Mouse (Mus musculus) forebrain, embryonic 11.5 days (tissue): ENCODE measurements around the gene Stn1. TPM values are rescaled to one million over a fixed set of nuclear protein-coding genes. Genes with fewer than 3 reads are reported as not detected.

Experiments
- ATAC-seq: fragments of 200-750 bp; cut with Nextera tagmentation; replicated peaks from 2 replicates; pipeline ENCODE4 v1.8.0; 2017; ENCODE audit warnings: moderate TSS enrichment; ENCODE audit not compliant: low FRiP score
- DNase-seq: peaks from one replicate; pipeline ENCODE4 v3.0.0-alpha.2; 2017; ENCODE audit warnings: low spot score
- H3K27ac ChIP-seq: fragments of 300-500 bp; sonication (generic); 2 replicates; pipeline ENCODE4 v1.5.1; 2014; ENCODE audit warnings: low read depth, low read length
- H3K27me3 ChIP-seq: fragments of 300-500 bp; sonication (generic); 2 replicates; pipeline ENCODE4 v1.6.1; 2014; ENCODE audit warnings: mild to moderate bottlenecking, low read length, mixed read lengths; ENCODE audit not compliant: control insufficient read depth, insufficient read depth
- H3K36me3 ChIP-seq: fragments of 300-500 bp; sonication (generic); 2 replicates; pipeline ENCODE4 v1.6.1; 2014; ENCODE audit warnings: mild to moderate bottlenecking, low read length, moderate library complexity, mixed read lengths; ENCODE audit not compliant: control insufficient read depth, insufficient read depth
- H3K4me1 ChIP-seq: fragments of 300-500 bp; sonication (generic); replicated peaks from 2 replicates; pipeline ENCODE4 v1.6.1; 2014; ENCODE audit warnings: low read length, mixed read lengths; ENCODE audit not compliant: control insufficient read depth, insufficient read depth
- H3K4me2 ChIP-seq: fragments of 300-500 bp; sonication (generic); 2 replicates; pipeline ENCODE4 v1.6.1; 2014; ENCODE audit warnings: low read depth, mild to moderate bottlenecking, low read length, moderate library complexity, mixed read lengths; ENCODE audit not compliant: severe bottlenecking
- H3K4me3 ChIP-seq: fragments of 300-500 bp; sonication (generic); 2 replicates; pipeline ENCODE4 v1.5.1; 2014; ENCODE audit warnings: low read depth, low read length
- H3K9ac ChIP-seq: fragments of 300-500 bp; sonication (generic); 2 replicates; pipeline ENCODE4 v1.6.1; 2014; ENCODE audit warnings: low read length
- H3K9me3 ChIP-seq: fragments of 300-500 bp; sonication (generic); 2 replicates; pipeline ENCODE4 v1.6.1; 2016; ENCODE audit warnings: low read length, mixed read lengths; ENCODE audit not compliant: control insufficient read depth
- WGBS: fragments of 180-500 bp; shearing (Covaris S2); extraction: QIAGEN DNeasy Blood & Tissue Kit; methylation state at CpG from one replicate; pipeline ENCODE4 v1.1.7; 2014; 5-methylcytosine and 5-hydroxymethylcytosine counted together
- polyA plus RNA-seq: library from polyadenylated mRNA; unstranded; fragments of >200 nt; fragmentation: Nextera tagmentation; extraction: Ambion mirVana; gene quantifications from 2 replicates; pipeline ENCODE4 v1.2.1, GENCODE M21; 2014

The Stn1 gene
- polyA plus RNA-seq, 1 experiment from 2014 or later = 54.9 TPM

DNA sequence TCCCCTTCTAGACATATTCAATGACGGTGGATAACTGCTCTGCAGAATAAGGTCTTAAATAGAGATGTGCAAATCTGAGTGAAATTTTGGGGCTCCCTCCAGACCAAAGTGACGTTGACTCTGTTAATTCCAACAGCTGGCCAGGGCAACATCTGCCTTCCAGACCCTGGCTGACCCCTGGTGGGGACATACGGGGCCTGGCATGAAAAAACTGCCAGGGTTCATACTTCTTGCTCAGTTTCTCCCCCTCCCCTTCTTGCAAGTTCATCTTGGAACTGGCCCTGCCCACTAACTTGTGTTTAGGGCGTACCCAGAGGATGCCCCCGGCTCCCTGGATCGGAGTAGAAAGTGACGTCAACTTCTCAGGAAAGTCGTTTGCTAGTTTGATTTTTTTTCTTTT lies 70.5 kb downstream of the Stn1 start:
- H3K9ac ChIP-seq = no peak overlapping the region

GRCm38 (mm10) chr19:47465467-47465866 lies 71.8 kb downstream of the Stn1 start:
- Histone ChIP-seq H3K4me1 (peaks cover 6% of the 10 kb centered on the region; the same call in 1 of the 2 replicates), H3K4me3 (no peak overlapping the region), H3K36me3 (no peaks in the 10 kb centered on the region), H3K27me3 (no peaks in the 10 kb centered on the region), H3K9me3 (no peaks in the 10 kb centered on the region), H3K27ac (no peak overlapping the region), H3K9ac (no peak overlapping the region; the same call in 1 of the 2 replicates), H3K4me2 (no peak overlapping the region)
- no peak for ATAC-seq
- 65% methylated on average over 9 of the region's 9 CpGs for WGBS
- DNase-seq = no peak

More for the DNA sequence above, 70.5 kb downstream of the Stn1 start:
- Histone ChIP-seq H3K36me3 (no peaks in the 10 kb centered on the region), H3K9me3 (no peaks in the 10 kb centered on the region), H3K4me1 (peaks cover 6% of the 10 kb centered on the region; the same call in 1 of the 2 replicates), H3K27me3 (no peaks in the 10 kb centered on the region), H3K27ac (no peak overlapping the region), H3K4me3 (no peak overlapping the region), H3K4me2 (no peak overlapping the region)
- DNase-seq (no peak), ATAC-seq (no peak)
- WGBS = 85% methylated on average over 8 of the region's 8 CpGs

DNA sequence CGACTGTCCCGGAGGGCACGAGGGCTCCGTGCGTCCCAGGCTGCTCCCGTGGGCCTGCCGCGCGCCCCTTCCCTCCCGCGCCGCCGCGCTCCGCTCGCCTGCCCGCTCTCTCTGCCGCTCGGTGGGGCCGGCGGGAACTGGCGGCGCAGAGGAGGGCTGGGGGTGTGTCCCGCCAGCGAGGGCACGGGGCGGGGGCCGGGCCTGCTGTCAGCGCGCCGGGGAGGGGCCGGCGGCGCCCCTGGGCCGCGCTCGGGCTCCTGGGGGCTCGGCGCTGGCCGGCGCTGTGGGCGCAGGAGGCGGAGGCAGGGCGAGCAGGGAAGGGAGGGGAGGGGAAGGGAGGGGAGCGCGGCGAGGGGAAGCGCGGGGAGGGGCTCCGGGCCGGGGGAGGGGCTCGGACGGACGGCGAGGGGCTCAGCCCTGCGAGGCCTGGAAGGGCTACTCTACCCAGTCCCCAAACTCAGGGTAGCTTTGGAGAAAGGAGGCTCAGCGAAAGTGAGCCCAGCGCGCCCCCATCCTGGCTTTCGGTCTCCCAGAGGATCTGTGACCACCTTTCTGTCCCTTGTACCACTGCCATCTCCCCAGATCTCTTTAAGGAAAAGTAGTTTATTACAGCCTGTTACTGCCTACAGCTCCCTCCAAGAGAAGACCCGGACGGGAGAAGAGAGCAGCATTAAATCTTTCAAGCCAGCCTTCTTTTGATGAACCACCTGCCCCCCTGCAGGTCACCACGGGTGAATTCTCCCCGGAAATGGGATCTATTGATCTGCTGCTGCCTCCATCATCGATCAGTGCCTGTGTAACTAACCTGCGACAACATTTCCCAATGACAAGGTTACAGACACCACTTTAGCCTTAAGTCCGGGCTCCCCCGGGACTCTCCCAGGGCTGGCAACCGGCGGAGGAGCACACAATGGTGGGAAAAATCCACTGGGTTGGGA lies 72.7 kb downstream of the Stn1 start, which contains the start of gene Sh3pxd2a:
Gene Sh3pxd2a, minus strand, starts transcription at position 98 of the 938 bp plus-strand sequence.
- ATAC-seq = peak; percentile 92
- Histone ChIP-seq H3K4me2 (peak within 1 kb of the TSS; percentile 91), H3K27ac (peak within 1 kb of the TSS; percentile 68), H3K4me1 (peaks cover 6% of the 10 kb centered on the region; the same call in 1 of the 2 replicates), H3K36me3 (no peaks in the 10 kb centered on the region), H3K4me3 (peak within 1 kb of the TSS; percentile 74), H3K9ac (peak within 1 kb of the TSS; percentile 89), H3K9me3 (no peaks in the 10 kb centered on the region), H3K27me3 (no peaks in the 10 kb centered on the region)
- peak; percentile 92 for DNase-seq
- WGBS = under 1% methylated on average over 45 of the region's 70 CpGs

GRCm38 (mm10) chr19:47463636-47464303 lies 73.5 kb downstream of the Stn1 start:
- peak overlapping the region; percentile 89 for H3K9ac ChIP-seq
- H3K9me3 ChIP-seq = no peaks in the 10 kb centered on the region
- peak overlapping the region; percentile 68 for H3K27ac ChIP-seq
- H3K4me2 ChIP-seq = peak overlapping the region; percentile 91
- H3K4me3 ChIP-seq = peak overlapping the region; percentile 74
- under 1% methylated on average over 45 of the region's 46 CpGs for WGBS
- ATAC-seq = peak; percentile 70
- peaks cover 6% of the 10 kb centered on the region; the same call in 1 of the 2 replicates for H3K4me1 ChIP-seq
- no peaks in the 10 kb centered on the region for H3K36me3 ChIP-seq
- DNase-seq = peak; percentile 92
- no peaks in the 10 kb centered on the region for H3K27me3 ChIP-seq

DNA sequence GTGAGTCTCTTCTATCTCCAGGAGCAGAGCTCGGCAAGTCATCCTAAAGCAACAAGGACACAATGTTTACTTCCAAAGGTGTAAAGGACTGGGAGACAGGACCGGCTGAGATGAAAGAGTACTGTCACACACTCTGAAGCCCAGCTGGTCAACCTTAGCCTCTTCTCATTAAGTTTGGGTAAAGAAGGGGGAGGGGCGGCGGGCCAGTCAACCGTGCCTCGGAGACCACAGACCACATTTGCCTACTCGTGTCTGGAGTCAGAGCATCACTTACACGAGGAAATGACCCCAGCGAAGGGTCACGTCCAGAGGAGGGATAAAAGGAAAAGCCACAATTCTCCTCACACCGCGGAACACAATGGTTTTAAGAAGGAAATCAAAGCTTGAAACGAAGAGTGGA lies 74.1 kb downstream of the Stn1 start:
- DNase-seq (peak; percentile 65), ATAC-seq (0 out of 2 replicates have a peak, but pooled peaks have one; percentile 4)
- peak overlapping the region; percentile 89 for H3K9ac ChIP-seq
- peaks cover 6% of the 10 kb centered on the region for H3K4me1 ChIP-seq
- WGBS = 0% methylated on average over 13 of the region's 13 CpGs
- H3K9me3 ChIP-seq = no peaks in the 10 kb centered on the region
- H3K36me3 ChIP-seq = no peaks in the 10 kb centered on the region
- no peak overlapping the region; the same call in 1 of the 2 replicates for H3K27ac ChIP-seq
- no peaks in the 10 kb centered on the region for H3K27me3 ChIP-seq
- peak overlapping the region; percentile 91 for H3K4me2 ChIP-seq
- H3K4me3 ChIP-seq = peak overlapping the region; percentile 74

DNA sequence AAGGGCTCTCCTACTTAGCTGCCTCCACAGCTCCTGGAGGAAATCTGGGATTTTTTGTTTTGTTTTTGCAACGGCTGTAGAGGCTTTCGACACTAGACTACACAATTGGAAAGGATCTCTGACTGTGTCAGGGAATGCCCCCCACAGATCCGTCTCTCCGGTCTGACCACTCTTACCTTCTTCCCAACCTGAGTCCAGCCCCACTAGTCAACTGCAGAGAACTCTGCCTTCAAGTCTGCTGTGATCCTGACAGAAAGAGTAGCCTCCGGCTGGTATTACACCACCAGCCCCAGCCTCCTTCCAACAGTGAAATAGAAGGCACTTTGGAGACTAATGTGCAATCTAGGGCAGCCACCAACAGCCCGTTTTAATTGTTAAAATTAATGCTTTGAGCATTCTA lies 74.6 kb downstream of the Stn1 start:
- H3K4me3 ChIP-seq = peak overlapping the region; percentile 74
- H3K36me3 ChIP-seq = no peaks in the 10 kb centered on the region
- H3K4me1 ChIP-seq = peaks cover 6% of the 10 kb centered on the region
- ATAC-seq (no peak), DNase-seq (no peak)
- peak overlapping the region; percentile 91 for H3K4me2 ChIP-seq
- no peak overlapping the region for H3K27ac ChIP-seq
- no peaks in the 10 kb centered on the region for H3K9me3 ChIP-seq
- H3K27me3 ChIP-seq = no peaks in the 10 kb centered on the region
- 20% methylated on average over 6 of the region's 6 CpGs for WGBS
- no peak overlapping the region; the same call in 1 of the 2 replicates for H3K9ac ChIP-seq

GRCm38 (mm10) chr19:47461838-47462237 lies 75.5 kb downstream of the Stn1 start:
- no peak overlapping the region for H3K4me2 ChIP-seq
- H3K9me3 ChIP-seq = no peaks in the 10 kb centered on the region
- H3K4me3 ChIP-seq = no peak overlapping the region
- H3K9ac ChIP-seq = no peak overlapping the region
- no peaks in the 10 kb centered on the region for H3K27me3 ChIP-seq
- no peak overlapping the region for H3K27ac ChIP-seq
- no peaks in the 10 kb centered on the region for H3K36me3 ChIP-seq
- WGBS = 94% methylated on average over 3 of the region's 3 CpGs
- ATAC-seq = no peak
- no peak for DNase-seq
- peaks cover 6% of the 10 kb centered on the region for H3K4me1 ChIP-seq

- H3K4me3 ChIP-seq = no peak overlapping the region
- no peak overlapping the region for H3K4me2 ChIP-seq
- no peak overlapping the region for H3K9ac ChIP-seq
- 82% methylated on average over 9 of the region's 9 CpGs for WGBS
- no peaks in the 10 kb centered on the region for H3K27me3 ChIP-seq
- no peaks in the 10 kb centered on the region for H3K9me3 ChIP-seq
- H3K36me3 ChIP-seq = no peaks in the 10 kb centered on the region
- DNase-seq (no peak), ATAC-seq (no peak)
- peaks cover 6% of the 10 kb centered on the region for H3K4me1 ChIP-seq
- no peak overlapping the region for H3K27ac ChIP-seq
Observed at GRCm38 (mm10) chr19:47461386-47461785, 75.9 kb downstream of the Stn1 start.
